Mouse (Mus musculus): ENCODE measurements around the gene Vstm5.

GRCm38 (mm10) chr9:15252196-15252595 is 13.4 kb downstream of the Vstm5 start:
- TF ChIP-seq CTCF (IDR thresholded peaks at IDR 0.05; ENCODE audit: low read depth, low read length), result no peak
- TF ChIP-seq GATA1 (IDR thresholded peaks at IDR 0.05; ENCODE audit: borderline replicate concordance, low read length), result no peak
- TF ChIP-seq POLR2AphosphoS5 (IDR thresholded peaks at IDR 0.05; ENCODE audit: insufficient replicate concordance, low read depth, low read length), result no peak
- no peak for TF ChIP-seq GATA2 (IDR thresholded peaks at IDR 0.05; ENCODE audit: borderline replicate concordance, low read depth, low read length)
